Mouse (Mus musculus) midbrain, embryonic 16.5 days (tissue): Measurements from ENCODE around the gene Ptpn14. TPM values are rescaled to one million over a fixed set of nuclear protein-coding genes. Genes with fewer than 3 reads are reported as not detected.

Experiments used
- ATAC-seq: fragments of 200-750 bp; cut with Nextera tagmentation; 2 replicates; pipeline ENCODE4 v1.8.0; 2017; ENCODE audit warnings: moderate TSS enrichment
- H3K27ac ChIP-seq: fragments of 300-500 bp; sonication (generic); 2 replicates; pipeline ENCODE4 v1.5.1; 2014; ENCODE audit warnings: mild to moderate bottlenecking, low read length, mixed read lengths
- H3K27me3 ChIP-seq: fragments of 300-500 bp; sonication (generic); 2 replicates; pipeline ENCODE4 v1.6.1; 2014; ENCODE audit warnings: low read depth, low read length, mixed read lengths; ENCODE audit not compliant: control insufficient read depth, insufficient read depth
- H3K36me3 ChIP-seq: fragments of 300-500 bp; sonication (generic); 2 replicates; pipeline ENCODE4 v1.6.1; 2014; ENCODE audit warnings: mild to moderate bottlenecking, low read length, moderate library complexity, mixed read lengths; ENCODE audit not compliant: control insufficient read depth, insufficient read depth
- H3K4me1 ChIP-seq: fragments of 300-500 bp; sonication (generic); 2 replicates; pipeline ENCODE4 v1.6.1; 2014; ENCODE audit warnings: mild to moderate bottlenecking, low read length, mixed read lengths; ENCODE audit not compliant: control insufficient read depth, insufficient read depth
- H3K4me2 ChIP-seq: fragments of 300-500 bp; sonication (generic); 2 replicates; pipeline ENCODE4 v1.6.1; 2014; ENCODE audit warnings: mild to moderate bottlenecking, low read length, mixed read lengths
- H3K4me3 ChIP-seq: fragments of 300-500 bp; sonication (generic); 2 replicates; pipeline ENCODE4 v1.5.1; 2014; ENCODE audit warnings: low read depth, mild to moderate bottlenecking, low read length, moderate library complexity, mixed read lengths
- H3K9ac ChIP-seq: fragments of 300-500 bp; sonication (generic); 2 replicates; pipeline ENCODE4 v1.6.1; 2014; ENCODE audit warnings: low read depth, low read length, mixed read lengths
- H3K9me3 ChIP-seq: fragments of 300-500 bp; sonication (generic); replicated peaks from 2 replicates; pipeline ENCODE4 v1.6.1; 2014; ENCODE audit warnings: mild to moderate bottlenecking, low read length, mixed read lengths; ENCODE audit not compliant: control insufficient read depth, poor library complexity, severe bottlenecking
- WGBS: fragments of 180-500 bp; shearing (Covaris S2); extraction: QIAGEN DNeasy Blood & Tissue Kit; methylation state at CpG from one replicate; pipeline ENCODE4 v1.1.7; 2014; 5-methylcytosine and 5-hydroxymethylcytosine counted together
- polyA plus RNA-seq: library from polyadenylated mRNA; unstranded; fragments of >200 nt; fragmentation: Nextera tagmentation; extraction: Ambion mirVana; gene quantifications from 2 replicates; pipeline ENCODE4 v1.2.1, GENCODE M21; 2015

Gene Ptpn14
- polyA plus RNA-seq, 1 experiment from 2014 or later: 1.0 TPM

- WGBS: 25% methylated on average over 9 of the region's 9 CpGs
- Histone ChIP-seq H3K4me1 (no peaks in the 10 kb centered on the region), H3K4me3 (no peak overlapping the region), H3K4me2 (no peak overlapping the region), H3K9me3 (no peaks in the 10 kb centered on the region), H3K27me3 (no peaks in the 10 kb centered on the region), H3K36me3 (peaks cover 9% of the 10 kb centered on the region), H3K9ac (no peak overlapping the region), H3K27ac (no peak overlapping the region)
- no peak for ATAC-seq
These were observed 169.8 kb downstream of the Ptpn14 start for GRCm38 (mm10) chr1:189897861-189898260.

- Histone ChIP-seq H3K27ac (no peak overlapping the region; the same call in 1 of the 2 replicates), H3K9me3 (no peaks in the 10 kb centered on the region), H3K4me1 (no peaks in the 10 kb centered on the region), H3K4me3 (no peak overlapping the region), H3K9ac (no peak overlapping the region), H3K27me3 (no peaks in the 10 kb centered on the region), H3K36me3 (peaks cover 9% of the 10 kb centered on the region), H3K4me2 (no peak overlapping the region)
- 89% methylated on average over 13 of the region's 13 CpGs for WGBS
- ATAC-seq: no peak
These were observed 170.6 kb downstream of the Ptpn14 start for GRCm38 (mm10) chr1:189898708-189899107.

- H3K4me3 ChIP-seq: no peak overlapping the region
- no peaks in the 10 kb centered on the region for H3K4me1 ChIP-seq
- no peaks in the 10 kb centered on the region for H3K9me3 ChIP-seq
- H3K27ac ChIP-seq: no peak overlapping the region
- WGBS: 93% methylated on average over 6 of the region's 6 CpGs
- H3K9ac ChIP-seq: no peak overlapping the region
- H3K4me2 ChIP-seq: no peak overlapping the region
- ATAC-seq: no peak
- H3K36me3 ChIP-seq: peaks cover 9% of the 10 kb centered on the region
- no peaks in the 10 kb centered on the region for H3K27me3 ChIP-seq
These were observed 171.5 kb downstream of the Ptpn14 start for GRCm38 (mm10) chr1:189899526-189899925.

- Histone ChIP-seq H3K9ac (no peak overlapping the region), H3K27ac (no peak overlapping the region), H3K4me3 (no peak overlapping the region), H3K4me2 (no peak overlapping the region), H3K9me3 (no peaks in the 10 kb centered on the region), H3K36me3 (no peaks in the 10 kb centered on the region), H3K27me3 (no peaks in the 10 kb centered on the region), H3K4me1 (no peaks in the 10 kb centered on the region)
- ATAC-seq: no peak
- WGBS: 89% methylated on average over 9 of the region's 9 CpGs
These were observed 174.3 kb downstream of the Ptpn14 start for GRCm38 (mm10) chr1:189902413-189902812.

- H3K36me3 ChIP-seq: 0 out of 2 replicates have a peak, but pooled peaks cover 4% of the 10 kb centered on the region
- H3K9me3 ChIP-seq: no peaks in the 10 kb centered on the region
- H3K27me3 ChIP-seq: no peaks in the 10 kb centered on the region
- no peak overlapping the region for H3K4me2 ChIP-seq
- no peaks in the 10 kb centered on the region for H3K4me1 ChIP-seq
- WGBS: 79% methylated on average over 11 of the region's 11 CpGs
- no peak overlapping the region for H3K4me3 ChIP-seq
- no peak overlapping the region for H3K9ac ChIP-seq
- no peak for ATAC-seq
- no peak overlapping the region for H3K27ac ChIP-seq
These were observed 175.1 kb downstream of the Ptpn14 start for GRCm38 (mm10) chr1:189903169-189903568.

GRCm38 (mm10) chr1:189910685-189911345, 182.7 kb downstream of the Ptpn14 start:
- Histone ChIP-seq H3K4me2 (no peak overlapping the region), H3K36me3 (0 out of 2 replicates have a peak, but pooled peaks cover 4% of the 10 kb centered on the region), H3K9me3 (no peaks in the 10 kb centered on the region), H3K9ac (no peak overlapping the region), H3K4me1 (no peaks in the 10 kb centered on the region), H3K27me3 (no peaks in the 10 kb centered on the region), H3K27ac (no peak overlapping the region), H3K4me3 (no peak overlapping the region)
- 60% methylated on average over 13 of the region's 13 CpGs for WGBS
- ATAC-seq: no peak

- ATAC-seq: no peak
- H3K4me1 ChIP-seq: 0 out of 2 replicates have a peak, but pooled peaks cover 4% of the 10 kb centered on the region
- no peaks in the 10 kb centered on the region for H3K36me3 ChIP-seq
- WGBS: 90% methylated on average over 21 of the region's 21 CpGs
- H3K27me3 ChIP-seq: no peaks in the 10 kb centered on the region
- no peak overlapping the region for H3K4me3 ChIP-seq
- H3K27ac ChIP-seq: no peak overlapping the region
- H3K4me2 ChIP-seq: no peak overlapping the region
- no peaks in the 10 kb centered on the region for H3K9me3 ChIP-seq
- no peak overlapping the region for H3K9ac ChIP-seq
These were observed 185.2 kb downstream of the Ptpn14 start for GRCm38 (mm10) chr1:189913093-189913760.

GRCm38 (mm10) chr1:189916422-189917125, 188.5 kb downstream of the Ptpn14 start:
- WGBS: 45% methylated on average over 10 of the region's 10 CpGs
- Histone ChIP-seq H3K36me3 (no peaks in the 10 kb centered on the region), H3K27me3 (no peaks in the 10 kb centered on the region), H3K4me3 (no peak overlapping the region), H3K9ac (no peak overlapping the region), H3K4me1 (peaks cover 12% of the 10 kb centered on the region; the same call in 1 of the 2 replicates), H3K4me2 (no peak overlapping the region), H3K27ac (no peak overlapping the region), H3K9me3 (no peaks in the 10 kb centered on the region)
- no peak for ATAC-seq

GRCm38 (mm10) chr1:189917126-189917500, 189.0 kb downstream of the Ptpn14 start:
- Histone ChIP-seq H3K9me3 (no peaks in the 10 kb centered on the region), H3K4me2 (no peak overlapping the region), H3K4me1 (peaks cover 12% of the 10 kb centered on the region; the same call in 1 of the 2 replicates), H3K4me3 (no peak overlapping the region), H3K27ac (no peak overlapping the region), H3K9ac (no peak overlapping the region), H3K27me3 (no peaks in the 10 kb centered on the region), H3K36me3 (no peaks in the 10 kb centered on the region)
- WGBS: 42% methylated on average over 4 of the region's 4 CpGs
- no peak for ATAC-seq
